ENCODE assay signal across 8 mouse cellular contexts in the genomic region with DNA sequence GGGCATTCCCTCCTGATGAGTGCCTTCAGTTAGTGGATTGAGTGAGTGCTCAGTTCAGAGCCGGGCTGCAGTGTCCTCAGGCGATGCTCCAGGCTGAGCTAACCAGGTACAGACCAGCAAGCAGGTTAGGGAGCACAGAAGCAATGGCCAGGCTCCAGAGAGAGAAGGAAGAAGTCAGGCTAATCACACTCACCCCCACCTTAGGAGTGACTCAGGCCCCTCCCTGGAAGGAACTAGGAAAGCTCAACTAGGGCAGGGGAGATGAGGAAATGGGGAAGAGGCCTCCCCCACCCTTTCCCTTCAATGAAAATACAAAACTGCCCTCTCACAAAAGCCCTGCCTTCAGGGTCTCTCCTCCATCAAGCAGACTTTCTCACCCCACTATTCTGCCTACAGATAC. TPM values are rescaled to one million over a fixed set of nuclear protein-coding genes. Genes with fewer than 3 reads are reported as not detected.
DNase-seq lines count a peak whose midpoint lies in the region; ATAC-seq and TF ChIP-seq lines count a peak whose summit lies in the region.

No protein-coding gene starts in this region.

- no peak for TF ChIP-seq EP300 in stomach, postnatal 0 days (optimal IDR thresholded peaks at IDR 0.05)

- no peak for ATAC-seq in lung, embryonic 15.5 days (ENCODE audit: borderline replicate concordance, extremely low read depth, low FRiP score, low TSS enrichment)
- ATAC-seq in forebrain, embryonic 13.5 days: no peak
- no peak for ATAC-seq in liver, embryonic 15.5 days (ENCODE audit: insufficient read depth)
- ATAC-seq in stomach, postnatal 0 days (ENCODE audit: low FRiP score, low TSS enrichment): no peak

- H3K4me2 ChIP-seq in lung, embryonic 15.5 days: peak overlapping the region; percentile 89
- H3K4me2 ChIP-seq in forebrain, embryonic 13.5 days: peak overlapping the region; percentile 100
- H3K4me2 ChIP-seq in liver, embryonic 15.5 days: peak overlapping the region; percentile 81
- H3K4me2 ChIP-seq in stomach, postnatal 0 days (replicated peaks; ENCODE audit: low read depth): peak overlapping the region; percentile 98

- H3K4me3 ChIP-seq in lung, embryonic 15.5 days: peak overlapping the region; percentile 78
- peak overlapping the region; percentile 96 for H3K4me3 ChIP-seq in forebrain, embryonic 13.5 days
- H3K4me3 ChIP-seq in liver, embryonic 15.5 days (replicated peaks): peak overlapping the region; percentile 96
- H3K4me3 ChIP-seq in stomach, postnatal 0 days (ENCODE audit: low read depth, low read length): peak overlapping the region; percentile 93

- no peak for TF ChIP-seq CTCF in stomach, postnatal 0 days (IDR thresholded peaks at IDR 0.05; ENCODE audit: low read depth)

- peak overlapping the region; percentile 25; the same call in 1 of the 2 replicates for H3K27ac ChIP-seq in lung, embryonic 15.5 days
- no peak overlapping the region for H3K27ac ChIP-seq in forebrain, embryonic 13.5 days
- peak overlapping the region; percentile 99 for H3K27ac ChIP-seq in liver, embryonic 15.5 days (replicated peaks)
- peak overlapping the region; percentile 91 for H3K27ac ChIP-seq in stomach, postnatal 0 days (replicated peaks)

- 38% methylated on average over 2 of the region's 2 CpGs for WGBS in lung, embryonic 15.5 days
- 59% methylated on average over 2 of the region's 2 CpGs for WGBS in forebrain, embryonic 13.5 days
- WGBS in liver, embryonic 15.5 days (ENCODE audit: insufficient replicate concordance): 20% methylated on average over 2 of the region's 2 CpGs
- WGBS in stomach, postnatal 0 days: 44% methylated on average over 2 of the region's 2 CpGs

- H3K27me3 ChIP-seq in lung, embryonic 15.5 days: no peaks in the 10 kb centered on the region
- no peaks in the 10 kb centered on the region for H3K27me3 ChIP-seq in forebrain, embryonic 13.5 days
- H3K27me3 ChIP-seq in liver, embryonic 15.5 days: no peaks in the 10 kb centered on the region
- no peaks in the 10 kb centered on the region for H3K27me3 ChIP-seq in stomach, postnatal 0 days (ENCODE audit: control insufficient read depth, insufficient read depth, low read length)

- H3K9ac ChIP-seq in lung, embryonic 15.5 days: peak overlapping the region; percentile 93
- H3K9ac ChIP-seq in forebrain, embryonic 13.5 days: peak overlapping the region; percentile 98
- peak overlapping the region; percentile 96 for H3K9ac ChIP-seq in liver, embryonic 15.5 days
- H3K9ac ChIP-seq in stomach, postnatal 0 days (ENCODE audit: low read length): peak overlapping the region; percentile 92

- H3K36me3 ChIP-seq in lung, embryonic 15.5 days: peaks cover 21% of the 10 kb centered on the region
- H3K36me3 ChIP-seq in forebrain, embryonic 13.5 days (ENCODE audit: poor library complexity, severe bottlenecking): peaks cover 24% of the 10 kb centered on the region
- H3K36me3 ChIP-seq in liver, embryonic 15.5 days (replicated peaks): peaks cover 37% of the 10 kb centered on the region
- peaks cover 11% of the 10 kb centered on the region for H3K36me3 ChIP-seq in stomach, postnatal 0 days (ENCODE audit: control insufficient read depth, insufficient read depth, low read length)

- peaks cover 25% of the 10 kb centered on the region for H3K4me1 ChIP-seq in lung, embryonic 15.5 days
- peaks cover 43% of the 10 kb centered on the region for H3K4me1 ChIP-seq in forebrain, embryonic 13.5 days
- H3K4me1 ChIP-seq in liver, embryonic 15.5 days (replicated peaks): peaks cover 60% of the 10 kb centered on the region
- peaks cover 3% of the 10 kb centered on the region; the same call in 1 of the 2 replicates for H3K4me1 ChIP-seq in stomach, postnatal 0 days (replicated peaks; ENCODE audit: control insufficient read depth, insufficient read depth)

- no peaks in the 10 kb centered on the region for H3K9me3 ChIP-seq in lung, embryonic 15.5 days
- no peaks in the 10 kb centered on the region for H3K9me3 ChIP-seq in forebrain, embryonic 13.5 days (replicated peaks)
- no peaks in the 10 kb centered on the region for H3K9me3 ChIP-seq in liver, embryonic 15.5 days (replicated peaks)
- no peaks in the 10 kb centered on the region for H3K9me3 ChIP-seq in stomach, postnatal 0 days (ENCODE audit: control insufficient read depth, low read length)

- no peak for DNase-seq in lung, adult 18-20 months
- DNase-seq in stomach, postnatal 0 days (ENCODE audit: low spot score): peak; percentile 37
- no peak for DNase-seq in layer of hippocampus, adult 9-11 months
- no peak for DNase-seq in embryo, embryonic 11 days
- DNase-seq in frontal cortex, postnatal 36 days (ENCODE audit: low spot score in 2 of 2): no peak

RNA-seq across cellular contexts. Expression of a gene that starts 1.7 kb away (rescaled TPM):
- 27.0 and 29.8 TPM in 2 replicates for polyA plus RNA-seq in lung, embryonic 15.5 days (2015; fragmentation: Nextera tagmentation; extraction: Ambion mirVana)
- 24.9 and 27.3 TPM in 2 replicates for polyA plus RNA-seq in forebrain, embryonic 13.5 days (2015; fragmentation: Nextera tagmentation; extraction: Ambion mirVana)
- polyA plus RNA-seq in liver, embryonic 15.5 days (2015; fragmentation: Nextera tagmentation; extraction: Ambion mirVana): 17.1 and 18.2 TPM in 2 replicates
- polyA plus RNA-seq in stomach, postnatal 0 days (2015; fragmentation: Nextera tagmentation; extraction: Ambion mirVana): 11.7 and 12.1 TPM in 2 replicates

RNA-seq across cellular contexts. Expression of a gene that starts 2.1 kb away (rescaled TPM):
- polyA plus RNA-seq in lung, embryonic 15.5 days (2015; fragmentation: Nextera tagmentation; extraction: Ambion mirVana): 14.0 and 21.2 TPM in 2 replicates
- polyA plus RNA-seq in forebrain, embryonic 13.5 days (2015; fragmentation: Nextera tagmentation; extraction: Ambion mirVana): 9.0 and 9.8 TPM in 2 replicates
- polyA plus RNA-seq in liver, embryonic 15.5 days (2015; fragmentation: Nextera tagmentation; extraction: Ambion mirVana): 67.8 and 89.3 TPM in 2 replicates
- polyA plus RNA-seq in stomach, postnatal 0 days (2015; fragmentation: Nextera tagmentation; extraction: Ambion mirVana): 11.7 and 15.9 TPM in 2 replicates

RNA-seq across cellular contexts. Expression of a gene that starts 10.8 kb away (rescaled TPM):
- 61.7 and 63.6 TPM in 2 replicates for polyA plus RNA-seq in lung, embryonic 15.5 days (2015; fragmentation: Nextera tagmentation; extraction: Ambion mirVana)
- 89.0 and 98.7 TPM in 2 replicates for polyA plus RNA-seq in forebrain, embryonic 13.5 days (2015; fragmentation: Nextera tagmentation; extraction: Ambion mirVana)
- polyA plus RNA-seq in liver, embryonic 15.5 days (2015; fragmentation: Nextera tagmentation; extraction: Ambion mirVana): 18.0 and 21.5 TPM in 2 replicates
- polyA plus RNA-seq in stomach, postnatal 0 days (2015; fragmentation: Nextera tagmentation; extraction: Ambion mirVana): 22.8 and 25.2 TPM in 2 replicates

RNA-seq across cellular contexts. Expression of a gene that starts 26.3 kb away (rescaled TPM):
- polyA plus RNA-seq in lung, embryonic 15.5 days (2015; fragmentation: Nextera tagmentation; extraction: Ambion mirVana): 36.8 and 37.4 TPM in 2 replicates
- 68.9 and 73.1 TPM in 2 replicates for polyA plus RNA-seq in forebrain, embryonic 13.5 days (2015; fragmentation: Nextera tagmentation; extraction: Ambion mirVana)
- polyA plus RNA-seq in liver, embryonic 15.5 days (2015; fragmentation: Nextera tagmentation; extraction: Ambion mirVana): 6.3 and 6.8 TPM in 2 replicates
- 11.4 and 12.2 TPM in 2 replicates for polyA plus RNA-seq in stomach, postnatal 0 days (2015; fragmentation: Nextera tagmentation; extraction: Ambion mirVana)

RNA-seq across cellular contexts. Expression of a gene that starts 26.3 kb away (rescaled TPM):
- polyA plus RNA-seq in lung, embryonic 15.5 days (2015; fragmentation: Nextera tagmentation; extraction: Ambion mirVana): 21.7 and 28.9 TPM in 2 replicates
- polyA plus RNA-seq in forebrain, embryonic 13.5 days (2015; fragmentation: Nextera tagmentation; extraction: Ambion mirVana): 31.8 and 33.4 TPM in 2 replicates
- polyA plus RNA-seq in liver, embryonic 15.5 days (2015; fragmentation: Nextera tagmentation; extraction: Ambion mirVana): 9.4 and 9.7 TPM in 2 replicates
- 7.0 and 7.9 TPM in 2 replicates for polyA plus RNA-seq in stomach, postnatal 0 days (2015; fragmentation: Nextera tagmentation; extraction: Ambion mirVana)
